Mouse (Mus musculus): ENCODE data around the gene Fhl5. TPM values are rescaled to one million over a fixed set of nuclear protein-coding genes. Genes with fewer than 3 reads are reported as not detected.
A peak's percentile ranks its signal among the peaks of the same experiment; 100 is the strongest.
"Not testable (repeated sequence)": the region's sequence is repeated elsewhere in the genome, so short reads cannot be mapped to it uniquely, and the experiment has no call there.

The Fhl5 gene
- total RNA-seq (2012; rRNA removed): not detected in 2 replicates

GRCm38 (mm10) chr4:25242776-25243175 is at the start of gene Fhl5:
TSS of gene Fhl5 (minus strand) at chr4:25242876.
- DNase-seq (ENCODE audit: low read depth, low spot score): no peak
- no peak within 1 kb of the TSS for H3K4me3 ChIP-seq (ENCODE audit: insufficient read depth in 1 of 2, low read depth in 1 of 2, low read length in 2 of 2, poor library complexity in 1 of 2, severe bottlenecking in 1 of 2)
- H3K9me3 ChIP-seq (ENCODE audit: control insufficient read depth, insufficient read depth, low read depth, low read length): no peaks in the 10 kb centered on the region
- TF ChIP-seq MAFK (IDR thresholded peaks at IDR 0.05; ENCODE audit: insufficient read depth, low read depth, low read length) (no peak), HCFC1 (IDR thresholded peaks at IDR 0.05; ENCODE audit: borderline replicate concordance, insufficient read depth, low read length) (no peak), CHD2 (IDR thresholded peaks at IDR 0.05; ENCODE audit: low read depth, low read length) (no peak)
- in situ Hi-C loops (cut with MboI; ENCODE audit: low sequenced_read_pairs in 2 of 2, unreplicated experiment in 2 of 2): no loop called here
- no peaks in the 10 kb centered on the region for H3K4me1 ChIP-seq (ENCODE audit: control insufficient read depth in 2 of 2, insufficient read depth in 2 of 2, low read length in 2 of 2, poor library complexity in 1 of 2)
- H3K36me3 ChIP-seq (ENCODE audit: control insufficient read depth, insufficient read depth, low read length, poor library complexity, severe bottlenecking): no peaks in the 10 kb centered on the region
- H3K9ac ChIP-seq (ENCODE audit: insufficient read depth, low read depth, low read length, poor library complexity, severe bottlenecking): no peak within 1 kb of the TSS
- H3K27ac ChIP-seq (ENCODE audit: insufficient read depth, low read depth, low read length, poor library complexity, severe bottlenecking): no peak within 1 kb of the TSS

- H3K4me1 ChIP-seq (ENCODE audit: control insufficient read depth in 2 of 2, insufficient read depth in 2 of 2, low read length in 2 of 2, poor library complexity in 1 of 2); DNase-seq (ENCODE audit: low read depth, low spot score); in situ Hi-C loops (cut with MboI; ENCODE audit: low sequenced_read_pairs in 2 of 2, unreplicated experiment in 2 of 2): not testable (repeated sequence)
Measured at GRCm38 (mm10) chr4:25285002-25285401, 42.3 kb upstream of the Fhl5 start.

GRCm38 (mm10) chr4:25281671-25282038 is 39.0 kb upstream of the Fhl5 start, which contains the start of gene Ufl1:
TSS of gene Ufl1 (minus strand) at chr4:25281821.
- peak within 1 kb of the TSS; percentile 75 to 78 for H3K4me3 ChIP-seq (ENCODE audit: insufficient read depth in 1 of 2, low read depth in 1 of 2, low read length in 2 of 2, poor library complexity in 1 of 2, severe bottlenecking in 1 of 2)
- in situ Hi-C loops (cut with MboI; ENCODE audit: low sequenced_read_pairs in 2 of 2, unreplicated experiment in 2 of 2): no loop called here
- H3K9ac ChIP-seq (ENCODE audit: insufficient read depth, low read depth, low read length, poor library complexity, severe bottlenecking): peak within 1 kb of the TSS; percentile 83
- no peaks in the 10 kb centered on the region; the same call in 1 of the 2 replicates for H3K36me3 ChIP-seq (ENCODE audit: control insufficient read depth, insufficient read depth, low read length, poor library complexity, severe bottlenecking)
- no peaks in the 10 kb centered on the region for H3K9me3 ChIP-seq (ENCODE audit: control insufficient read depth, insufficient read depth, low read depth, low read length)
- no peak for TF ChIP-seq CHD2 (IDR thresholded peaks at IDR 0.05; ENCODE audit: low read depth, low read length)
- peak; percentile 77; the same call in 1 of the 2 replicates for TF ChIP-seq HCFC1 (IDR thresholded peaks at IDR 0.05; ENCODE audit: borderline replicate concordance, insufficient read depth, low read length)
- TF ChIP-seq MAFK (IDR thresholded peaks at IDR 0.05; ENCODE audit: insufficient read depth, low read depth, low read length): peak; percentile 91
- peak; percentile 86 for DNase-seq (ENCODE audit: low read depth, low spot score)
- H3K4me1 ChIP-seq (ENCODE audit: control insufficient read depth in 2 of 2, insufficient read depth in 2 of 2, low read length in 2 of 2, poor library complexity in 1 of 2): no peaks in the 10 kb centered on the region
- no peak within 1 kb of the TSS for H3K27ac ChIP-seq (ENCODE audit: insufficient read depth, low read depth, low read length, poor library complexity, severe bottlenecking)

More at GRCm38 (mm10) chr4:25285002-25285401, 42.3 kb upstream of the Fhl5 start:
- H3K9ac ChIP-seq (ENCODE audit: insufficient read depth, low read depth, low read length, poor library complexity, severe bottlenecking); H3K27ac ChIP-seq (ENCODE audit: insufficient read depth, low read depth, low read length, poor library complexity, severe bottlenecking); H3K9me3 ChIP-seq (ENCODE audit: control insufficient read depth, insufficient read depth, low read depth, low read length); H3K36me3 ChIP-seq (ENCODE audit: control insufficient read depth, insufficient read depth, low read length, poor library complexity, severe bottlenecking); H3K4me3 ChIP-seq (ENCODE audit: insufficient read depth in 1 of 2, low read depth in 1 of 2, low read length in 2 of 2, poor library complexity in 1 of 2, severe bottlenecking in 1 of 2): not testable (repeated sequence)

GRCm38 (mm10) chr4:25280938-25281670 is 38.4 kb upstream of the Fhl5 start:
- H3K4me3 ChIP-seq (ENCODE audit: insufficient read depth in 1 of 2, low read depth in 1 of 2, low read length in 2 of 2, poor library complexity in 1 of 2, severe bottlenecking in 1 of 2): peak overlapping the region; percentile 75 to 78
- DNase-seq (ENCODE audit: low read depth, low spot score): peak; percentile 22
- no peak overlapping the region for H3K27ac ChIP-seq (ENCODE audit: insufficient read depth, low read depth, low read length, poor library complexity, severe bottlenecking)
- no peaks in the 10 kb centered on the region for H3K4me1 ChIP-seq (ENCODE audit: control insufficient read depth in 2 of 2, insufficient read depth in 2 of 2, low read length in 2 of 2, poor library complexity in 1 of 2)
- in situ Hi-C loops (cut with MboI; ENCODE audit: low sequenced_read_pairs in 2 of 2, unreplicated experiment in 2 of 2): no loop called here
- H3K9me3 ChIP-seq (ENCODE audit: control insufficient read depth, insufficient read depth, low read depth, low read length): no peaks in the 10 kb centered on the region
- no peaks in the 10 kb centered on the region; the same call in 1 of the 2 replicates for H3K36me3 ChIP-seq (ENCODE audit: control insufficient read depth, insufficient read depth, low read length, poor library complexity, severe bottlenecking)
- TF ChIP-seq CHD2 (IDR thresholded peaks at IDR 0.05; ENCODE audit: low read depth, low read length): no peak
- no peak for TF ChIP-seq MAFK (IDR thresholded peaks at IDR 0.05; ENCODE audit: insufficient read depth, low read depth, low read length)
- TF ChIP-seq ZC3H11A (IDR thresholded peaks at IDR 0.05; ENCODE audit: borderline replicate concordance, low read depth, low read length): no peak
- peak overlapping the region; percentile 83 for H3K9ac ChIP-seq (ENCODE audit: insufficient read depth, low read depth, low read length, poor library complexity, severe bottlenecking)

GRCm38 (mm10) chr4:25272861-25273627 is 30.4 kb upstream of the Fhl5 start:
- in situ Hi-C loops (cut with MboI; ENCODE audit: low sequenced_read_pairs in 2 of 2, unreplicated experiment in 2 of 2): no loop called here
- Histone ChIP-seq H3K9me3 (ENCODE audit: control insufficient read depth, insufficient read depth, low read depth, low read length) (no peaks in the 10 kb centered on the region), H3K36me3 (ENCODE audit: control insufficient read depth, insufficient read depth, low read length, poor library complexity, severe bottlenecking) (peaks cover 3% of the 10 kb centered on the region; the same call in 1 of the 2 replicates), H3K27ac (ENCODE audit: insufficient read depth, low read depth, low read length, poor library complexity, severe bottlenecking) (no peak overlapping the region), H3K4me1 (ENCODE audit: control insufficient read depth in 2 of 2, insufficient read depth in 2 of 2, low read length in 2 of 2, poor library complexity in 1 of 2) (no peaks in the 10 kb centered on the region), H3K4me3 (ENCODE audit: insufficient read depth in 1 of 2, low read depth in 1 of 2, low read length in 2 of 2, poor library complexity in 1 of 2, severe bottlenecking in 1 of 2) (no peak overlapping the region), H3K9ac (ENCODE audit: insufficient read depth, low read depth, low read length, poor library complexity, severe bottlenecking) (no peak overlapping the region)
- no peak for TF ChIP-seq ZC3H11A (IDR thresholded peaks at IDR 0.05; ENCODE audit: borderline replicate concordance, low read depth, low read length)
- TF ChIP-seq HCFC1 (IDR thresholded peaks at IDR 0.05; ENCODE audit: borderline replicate concordance, insufficient read depth, low read length): no peak
- no peak for TF ChIP-seq ZNF384 (IDR thresholded peaks at IDR 0.05; ENCODE audit: low read depth, low read length)
- TF ChIP-seq MAFK (IDR thresholded peaks at IDR 0.05; ENCODE audit: insufficient read depth, low read depth, low read length): peak; percentile 75
- TF ChIP-seq CHD2 (IDR thresholded peaks at IDR 0.05; ENCODE audit: low read depth, low read length): no peak
- no peak for DNase-seq (ENCODE audit: low read depth, low spot score)

Data from ES-E14 (cell line).